Mouse (Mus musculus) E14TG2a.4 (cell line): ENCODE measurements around the gene Sft2d1.

Source experiments
- CTCF ChIP-seq: conservative IDR thresholded peaks from 2 replicates; pipeline ENCODE4 v1.5.1; 2014; ENCODE audit warnings: low read length
- NANOG ChIP-seq: IDR thresholded peaks from 2 replicates; pipeline ENCODE4 v1.6.1; 2014; ENCODE audit warnings: borderline replicate concordance, low read length, mixed read lengths
- POU5F1 ChIP-seq: IDR thresholded peaks from 2 replicates; pipeline ENCODE4 v1.6.1; 2014; ENCODE audit warnings: low read length, borderline replicate concordance

- TF ChIP-seq CTCF, result no peak
- TF ChIP-seq POU5F1, result no peak
- TF ChIP-seq NANOG, result no peak
Measured at GRCm38 (mm10) chr17:8311751-8312150, 849 bp downstream of the Sft2d1 start.
